Mouse (Mus musculus): Measurements from ENCODE around the gene Brap. TPM values are rescaled to one million over a fixed set of nuclear protein-coding genes. Genes with fewer than 3 reads are reported as not detected.
"Not testable (repeated sequence)": the region's sequence is repeated elsewhere in the genome, so short reads cannot be mapped to it uniquely, and the experiment has no call there.

Gene Brap
- 22.6 and 22.7 TPM in 2 replicates for polyA plus RNA-seq (2015; fragmentation: Nextera tagmentation; extraction: Ambion mirVana)

GRCm38 (mm10) chr5:121660059-121660896, at the start of gene Brap, which contains the start of gene Acad10:
Gene Brap (plus strand): TSS chr5:121660563.
Gene Acad10 (minus strand): TSS chr5:121660514.
- H3K4me1 ChIP-seq (ENCODE audit: control insufficient read depth, low read depth, low read length) = peaks cover 16% of the 10 kb centered on the region
- ATAC-seq (ENCODE audit: low read depth) = peak; percentile 88
- under 1% methylated on average over 85 of the region's 85 CpGs for WGBS (ENCODE audit: insufficient replicate concordance)
- H3K27ac ChIP-seq (ENCODE audit: low read length) = peak within 1 kb of the TSS; percentile 84
- peak within 1 kb of the TSS; percentile 99 for H3K9ac ChIP-seq (ENCODE audit: low read depth, low read length)
- H3K4me3 ChIP-seq (ENCODE audit: low read depth, low read length) = peak within 1 kb of the TSS; percentile 98
- no peaks in the 10 kb centered on the region for H3K9me3 ChIP-seq (replicated peaks; ENCODE audit: control insufficient read depth, low read length)
- peaks cover 18% of the 10 kb centered on the region for H3K36me3 ChIP-seq (ENCODE audit: control insufficient read depth, insufficient read depth)
- peak within 1 kb of the TSS; percentile 97 for H3K4me2 ChIP-seq (ENCODE audit: low read depth, low read length)
- H3K27me3 ChIP-seq (ENCODE audit: control insufficient read depth, insufficient read depth, low read depth, low read length) = no peaks in the 10 kb centered on the region

- Histone ChIP-seq H3K4me1 (ENCODE audit: control insufficient read depth, low read depth, low read length) (no peaks in the 10 kb centered on the region; the same call in 1 of the 2 replicates), H3K4me3 (ENCODE audit: low read depth, low read length) (no peak overlapping the region), H3K9ac (ENCODE audit: low read depth, low read length) (no peak overlapping the region), H3K36me3 (ENCODE audit: control insufficient read depth, insufficient read depth) (no peaks in the 10 kb centered on the region), H3K27ac (ENCODE audit: low read length) (no peak overlapping the region), H3K9me3 (replicated peaks; ENCODE audit: control insufficient read depth, low read length) (no peaks in the 10 kb centered on the region), H3K4me2 (ENCODE audit: low read depth, low read length) (no peak overlapping the region), H3K27me3 (ENCODE audit: control insufficient read depth, insufficient read depth, low read depth, low read length) (no peaks in the 10 kb centered on the region)
- ATAC-seq (ENCODE audit: low read depth) = no peak
- 70% methylated on average over 6 of the region's 6 CpGs for WGBS (ENCODE audit: insufficient replicate concordance)
These were observed 48.3 kb upstream of the Brap start for GRCm38 (mm10) chr5:121612036-121612435.

- 57% methylated on average over 3 of the region's 3 CpGs for WGBS (ENCODE audit: insufficient replicate concordance)
- not testable (repeated sequence) for H3K36me3 ChIP-seq (ENCODE audit: control insufficient read depth, insufficient read depth); H3K27ac ChIP-seq (ENCODE audit: low read length); H3K27me3 ChIP-seq (ENCODE audit: control insufficient read depth, insufficient read depth, low read depth, low read length); H3K4me3 ChIP-seq (ENCODE audit: low read depth, low read length); H3K4me2 ChIP-seq (ENCODE audit: low read depth, low read length); H3K4me1 ChIP-seq (ENCODE audit: control insufficient read depth, low read depth, low read length); ATAC-seq (ENCODE audit: low read depth); H3K9me3 ChIP-seq (replicated peaks; ENCODE audit: control insufficient read depth, low read length); H3K9ac ChIP-seq (ENCODE audit: low read depth, low read length)
These were observed 45.4 kb upstream of the Brap start for GRCm38 (mm10) chr5:121614921-121615320.

- WGBS (ENCODE audit: insufficient replicate concordance) = under 1% methylated on average over 58 of the region's 58 CpGs
- peak within 1 kb of the TSS; percentile 78 for H3K27ac ChIP-seq (ENCODE audit: low read length)
- H3K4me1 ChIP-seq (ENCODE audit: control insufficient read depth, low read depth, low read length) = peaks cover 6% of the 10 kb centered on the region
- ATAC-seq (ENCODE audit: low read depth) = peak; percentile 88
- H3K36me3 ChIP-seq (ENCODE audit: control insufficient read depth, insufficient read depth) = no peaks in the 10 kb centered on the region
- peak within 1 kb of the TSS; percentile 86 for H3K9ac ChIP-seq (ENCODE audit: low read depth, low read length)
- H3K4me2 ChIP-seq (ENCODE audit: low read depth, low read length) = peak within 1 kb of the TSS; percentile 74
- peak within 1 kb of the TSS; percentile 88 for H3K4me3 ChIP-seq (ENCODE audit: low read depth, low read length)
- no peaks in the 10 kb centered on the region for H3K9me3 ChIP-seq (replicated peaks; ENCODE audit: control insufficient read depth, low read length)
- H3K27me3 ChIP-seq (ENCODE audit: control insufficient read depth, insufficient read depth, low read depth, low read length) = no peaks in the 10 kb centered on the region
These were observed 41.5 kb upstream of the Brap start, which contains the start of gene Acad12 for GRCm38 (mm10) chr5:121618592-121619513. Gene Acad12 (minus strand): TSS chr5:121618938.

- H3K4me2 ChIP-seq (ENCODE audit: low read depth, low read length) = no peak overlapping the region
- no peaks in the 10 kb centered on the region for H3K27me3 ChIP-seq (ENCODE audit: control insufficient read depth, insufficient read depth, low read depth, low read length)
- H3K9me3 ChIP-seq (replicated peaks; ENCODE audit: control insufficient read depth, low read length) = no peaks in the 10 kb centered on the region
- no peak overlapping the region for H3K27ac ChIP-seq (ENCODE audit: low read length)
- WGBS (ENCODE audit: insufficient replicate concordance) = 86% methylated on average over 5 of the region's 5 CpGs
- no peak overlapping the region for H3K9ac ChIP-seq (ENCODE audit: low read depth, low read length)
- H3K36me3 ChIP-seq (ENCODE audit: control insufficient read depth, insufficient read depth) = no peaks in the 10 kb centered on the region
- H3K4me1 ChIP-seq (ENCODE audit: control insufficient read depth, low read depth, low read length) = peaks cover 6% of the 10 kb centered on the region
- no peak for ATAC-seq (ENCODE audit: low read depth)
- H3K4me3 ChIP-seq (ENCODE audit: low read depth, low read length) = no peak overlapping the region
These were observed 39.3 kb upstream of the Brap start for GRCm38 (mm10) chr5:121621102-121621501.

- H3K9ac ChIP-seq (ENCODE audit: low read depth, low read length) = no peak overlapping the region
- no peaks in the 10 kb centered on the region for H3K9me3 ChIP-seq (replicated peaks; ENCODE audit: control insufficient read depth, low read length)
- peaks cover 6% of the 10 kb centered on the region for H3K4me1 ChIP-seq (ENCODE audit: control insufficient read depth, low read depth, low read length)
- H3K4me2 ChIP-seq (ENCODE audit: low read depth, low read length) = no peak overlapping the region
- no peak overlapping the region for H3K4me3 ChIP-seq (ENCODE audit: low read depth, low read length)
- no peak overlapping the region for H3K27ac ChIP-seq (ENCODE audit: low read length)
- 73% methylated on average over 3 of the region's 3 CpGs for WGBS (ENCODE audit: insufficient replicate concordance)
- no peak for ATAC-seq (ENCODE audit: low read depth)
- H3K36me3 ChIP-seq (ENCODE audit: control insufficient read depth, insufficient read depth) = no peaks in the 10 kb centered on the region
- no peaks in the 10 kb centered on the region for H3K27me3 ChIP-seq (ENCODE audit: control insufficient read depth, insufficient read depth, low read depth, low read length)
These were observed 37.1 kb upstream of the Brap start for GRCm38 (mm10) chr5:121623241-121623640.

GRCm38 (mm10) chr5:121627871-121628270, 32.5 kb upstream of the Brap start:
- no peaks in the 10 kb centered on the region for H3K9me3 ChIP-seq (replicated peaks; ENCODE audit: control insufficient read depth, low read length)
- H3K27ac ChIP-seq (ENCODE audit: low read length) = no peak overlapping the region
- ATAC-seq (ENCODE audit: low read depth) = no peak
- no peaks in the 10 kb centered on the region for H3K27me3 ChIP-seq (ENCODE audit: control insufficient read depth, insufficient read depth, low read depth, low read length)
- WGBS (ENCODE audit: insufficient replicate concordance) = 0% methylated on average over 1 of the region's 1 CpGs
- H3K4me2 ChIP-seq (ENCODE audit: low read depth, low read length) = no peak overlapping the region
- H3K4me1 ChIP-seq (ENCODE audit: control insufficient read depth, low read depth, low read length) = no peaks in the 10 kb centered on the region
- no peak overlapping the region for H3K9ac ChIP-seq (ENCODE audit: low read depth, low read length)
- H3K36me3 ChIP-seq (ENCODE audit: control insufficient read depth, insufficient read depth) = no peaks in the 10 kb centered on the region
- H3K4me3 ChIP-seq (ENCODE audit: low read depth, low read length) = no peak overlapping the region

- H3K9ac ChIP-seq (ENCODE audit: low read depth, low read length); H3K9me3 ChIP-seq (replicated peaks; ENCODE audit: control insufficient read depth, low read length); H3K4me3 ChIP-seq (ENCODE audit: low read depth, low read length); H3K4me2 ChIP-seq (ENCODE audit: low read depth, low read length); H3K27ac ChIP-seq (ENCODE audit: low read length); H3K27me3 ChIP-seq (ENCODE audit: control insufficient read depth, insufficient read depth, low read depth, low read length); ATAC-seq (ENCODE audit: low read depth); H3K4me1 ChIP-seq (ENCODE audit: control insufficient read depth, low read depth, low read length); H3K36me3 ChIP-seq (ENCODE audit: control insufficient read depth, insufficient read depth): not testable (repeated sequence)
- WGBS (ENCODE audit: insufficient replicate concordance) = 49% methylated on average over 8 of the region's 9 CpGs
These were observed 29.2 kb upstream of the Brap start for GRCm38 (mm10) chr5:121631106-121631647.

All from liver, embryonic 16.5 days (tissue).